Mouse (Mus musculus) megakaryocyte, embryonic 14.5 days (primary cell): ENCODE measurements around the gene Ly6g6c.

ENCODE experiments used
- FLI1 ChIP-seq: IDR thresholded peaks from 2 replicates; pipeline ENCODE4 v1.6.1; 2012; ENCODE audit warnings: low read length, inconsistent platforms, mixed read lengths
- GATA1 ChIP-seq: IDR thresholded peaks from 3 replicates; pipeline ENCODE4 v1.6.1; 2012; ENCODE audit warnings: mixed read lengths, low read length, inconsistent platforms, borderline replicate concordance

GRCm38 (mm10) chr17:35060071-35060470 lies 5.1 kb upstream of the Ly6g6c start:
- TF ChIP-seq GATA1 (no peak), FLI1 (no peak)
